Mouse (Mus musculus) lung, postnatal 14 days (tissue): ENCODE measurements around the gene Slc12a5.

Experiments used
- DNase-seq: peaks from one replicate; pipeline ENCODE4 v3.0.0; 2021

The Slc12a5 gene

DNA sequence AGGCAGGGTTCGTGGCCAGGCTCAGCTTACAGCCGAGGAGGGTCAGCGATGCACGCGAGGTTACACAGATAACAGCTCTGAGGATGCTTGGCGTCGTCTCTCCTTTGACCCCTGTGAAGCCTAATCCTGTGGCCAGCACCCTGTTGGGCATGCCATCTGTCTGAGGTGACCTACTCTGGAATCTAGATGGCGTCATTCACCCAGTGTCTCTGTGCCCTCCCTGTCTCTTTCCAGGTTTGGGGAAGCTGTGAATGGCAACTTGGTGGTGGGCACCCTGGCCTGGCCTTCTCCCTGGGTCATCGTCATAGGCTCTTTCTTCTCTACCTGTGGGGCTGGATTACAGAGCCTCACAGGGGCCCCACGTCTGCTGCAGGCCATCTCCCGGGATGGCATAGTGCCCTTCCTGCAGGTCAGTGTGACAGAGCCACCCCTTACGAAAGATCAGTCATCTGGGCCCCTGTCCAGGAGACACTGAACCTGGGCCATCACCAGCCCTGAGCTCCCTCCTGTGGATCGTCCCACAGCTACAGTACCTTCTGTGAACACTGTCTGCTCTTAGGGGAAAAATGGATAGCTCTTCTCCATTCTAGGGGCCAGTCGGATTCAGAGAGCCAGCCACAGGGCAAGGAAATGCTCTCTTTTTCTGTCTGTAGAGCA, 25.9 kb downstream of the Slc12a5 start:
- no peak for DNase-seq

DNA sequence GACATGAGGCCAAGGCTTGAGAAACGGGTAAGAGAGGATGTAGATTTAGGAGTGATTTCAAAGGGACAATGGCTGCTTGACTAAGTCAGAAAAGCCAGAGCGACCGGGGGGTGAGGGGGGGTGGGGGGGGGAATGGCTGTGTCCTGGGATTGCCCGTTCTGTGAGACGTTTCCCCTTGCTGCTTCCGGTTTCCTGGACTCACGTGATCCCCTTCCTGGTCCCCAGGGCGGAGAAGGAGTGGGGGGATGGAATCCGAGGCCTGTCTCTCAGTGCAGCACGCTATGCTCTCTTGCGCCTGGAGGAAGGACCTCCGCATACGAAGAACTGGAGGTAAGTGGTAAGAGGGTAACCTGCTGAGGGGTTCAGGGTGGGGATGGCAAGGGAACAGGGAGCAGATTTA, 28.2 kb downstream of the Slc12a5 start:
- DNase-seq: no peak

DNA sequence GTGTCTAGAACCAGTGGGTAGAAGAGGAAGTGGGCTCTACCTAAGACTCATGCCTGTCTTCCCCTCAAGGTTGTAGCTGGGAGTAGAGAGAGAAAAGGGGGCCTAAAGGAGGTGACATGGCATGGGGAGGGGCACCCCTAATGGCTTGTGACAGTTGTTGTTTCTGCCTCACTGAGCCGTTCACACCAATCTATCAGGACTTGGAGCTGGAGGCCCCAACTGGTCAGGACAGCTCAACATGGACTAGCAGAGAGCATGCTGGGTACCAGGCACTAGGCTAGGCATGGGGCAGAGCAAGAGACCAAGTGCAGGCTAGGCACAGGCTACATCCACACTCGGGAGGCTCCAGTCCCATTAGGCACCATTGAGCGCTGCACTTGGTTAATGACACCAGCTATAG, 30.5 kb downstream of the Slc12a5 start:
- DNase-seq: no peak

DNA sequence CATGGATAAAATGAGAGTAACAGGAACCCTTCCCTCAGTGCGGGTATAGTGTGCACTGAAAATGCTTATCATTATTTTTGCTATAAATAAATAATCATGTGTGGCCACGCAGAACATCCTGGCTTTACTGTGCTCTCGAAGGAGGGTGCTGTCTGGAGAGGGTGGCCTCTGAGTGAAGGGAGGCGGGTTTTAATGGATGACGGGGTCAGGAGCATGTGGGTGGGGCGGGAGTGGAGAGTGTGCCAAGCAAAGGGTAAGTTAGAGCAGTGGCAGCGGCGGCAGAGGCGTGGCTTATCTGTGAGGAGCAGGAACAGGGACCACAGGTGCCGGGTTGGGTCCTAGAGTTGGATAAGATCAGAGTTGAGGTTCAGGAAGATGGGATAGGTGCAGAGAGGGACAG, 31.2 kb downstream of the Slc12a5 start:
- no peak for DNase-seq

DNA sequence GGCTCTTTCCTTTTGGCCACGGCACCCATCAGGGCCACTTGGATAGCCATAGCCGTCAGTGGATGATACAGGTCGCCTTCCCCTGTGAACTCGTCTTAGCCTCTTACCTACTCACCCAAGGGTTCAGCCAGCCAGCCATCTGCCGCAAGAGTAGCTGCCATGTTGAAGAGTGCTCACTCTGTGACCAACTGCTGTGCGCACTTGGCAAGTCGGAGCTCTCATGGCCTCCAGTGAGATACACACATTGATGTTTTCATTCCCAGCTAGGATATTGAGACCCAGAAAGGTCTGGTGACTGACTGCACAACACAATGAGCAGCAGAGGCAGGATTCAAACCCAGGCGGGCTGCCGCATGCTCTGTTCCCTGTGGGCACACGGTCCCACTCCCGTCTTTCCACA, 33.6 kb downstream of the Slc12a5 start:
- no peak for DNase-seq

DNA sequence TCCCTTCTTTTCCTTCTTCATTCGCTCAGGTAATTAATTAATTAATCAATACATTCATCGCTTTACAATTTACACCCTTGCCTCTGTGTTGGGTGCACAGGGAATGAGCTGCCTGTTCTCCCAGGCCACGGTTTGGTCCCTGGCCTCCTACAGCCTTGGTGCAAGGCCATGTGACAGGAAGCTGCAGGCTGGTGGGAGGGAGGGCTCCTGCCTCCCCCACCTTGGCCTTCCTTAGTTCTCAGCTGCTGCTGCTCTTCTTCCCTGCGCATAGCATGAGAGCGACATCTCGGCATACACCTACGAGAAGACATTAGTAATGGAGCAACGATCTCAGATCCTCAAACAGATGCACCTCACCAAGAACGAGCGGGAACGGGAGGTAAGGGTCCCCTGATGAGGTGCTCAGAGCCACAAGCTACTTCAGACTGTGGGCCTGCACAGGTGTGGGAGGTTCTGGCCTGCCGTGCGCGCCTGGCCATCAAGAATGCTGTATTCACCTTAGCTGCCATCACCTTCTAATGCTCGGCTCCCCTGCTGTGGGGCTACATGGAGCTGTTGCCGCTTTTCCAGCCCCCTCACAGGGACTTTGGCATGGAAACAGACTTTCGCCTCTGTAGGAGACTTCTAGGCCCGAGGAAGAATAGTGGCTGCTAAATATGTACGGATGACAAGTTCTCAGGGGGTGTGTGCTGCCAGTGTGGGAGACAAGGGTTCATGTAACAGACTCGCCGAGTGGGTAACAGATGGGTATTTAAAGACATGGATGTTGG, 34.2 kb downstream of the Slc12a5 start:
- no peak for DNase-seq

DNA sequence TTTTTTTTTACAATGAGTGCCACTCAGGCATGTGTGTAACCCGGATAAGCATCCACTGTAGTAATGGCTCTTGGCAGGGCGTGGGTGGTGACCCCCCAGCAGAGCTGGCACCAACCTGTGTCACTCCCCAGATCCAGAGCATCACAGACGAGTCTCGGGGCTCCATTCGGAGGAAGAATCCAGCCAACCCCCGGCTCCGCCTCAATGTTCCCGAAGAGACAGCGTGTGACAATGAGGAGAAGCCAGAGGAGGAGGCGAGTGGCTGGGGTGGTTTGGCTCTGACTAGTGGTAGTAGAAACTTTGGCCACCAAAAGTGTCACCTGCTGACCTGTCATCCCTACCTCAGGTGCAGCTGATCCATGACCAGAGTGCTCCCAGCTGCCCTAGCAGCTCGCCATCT, 35.4 kb downstream of the Slc12a5 start:
- no peak for DNase-seq

DNA sequence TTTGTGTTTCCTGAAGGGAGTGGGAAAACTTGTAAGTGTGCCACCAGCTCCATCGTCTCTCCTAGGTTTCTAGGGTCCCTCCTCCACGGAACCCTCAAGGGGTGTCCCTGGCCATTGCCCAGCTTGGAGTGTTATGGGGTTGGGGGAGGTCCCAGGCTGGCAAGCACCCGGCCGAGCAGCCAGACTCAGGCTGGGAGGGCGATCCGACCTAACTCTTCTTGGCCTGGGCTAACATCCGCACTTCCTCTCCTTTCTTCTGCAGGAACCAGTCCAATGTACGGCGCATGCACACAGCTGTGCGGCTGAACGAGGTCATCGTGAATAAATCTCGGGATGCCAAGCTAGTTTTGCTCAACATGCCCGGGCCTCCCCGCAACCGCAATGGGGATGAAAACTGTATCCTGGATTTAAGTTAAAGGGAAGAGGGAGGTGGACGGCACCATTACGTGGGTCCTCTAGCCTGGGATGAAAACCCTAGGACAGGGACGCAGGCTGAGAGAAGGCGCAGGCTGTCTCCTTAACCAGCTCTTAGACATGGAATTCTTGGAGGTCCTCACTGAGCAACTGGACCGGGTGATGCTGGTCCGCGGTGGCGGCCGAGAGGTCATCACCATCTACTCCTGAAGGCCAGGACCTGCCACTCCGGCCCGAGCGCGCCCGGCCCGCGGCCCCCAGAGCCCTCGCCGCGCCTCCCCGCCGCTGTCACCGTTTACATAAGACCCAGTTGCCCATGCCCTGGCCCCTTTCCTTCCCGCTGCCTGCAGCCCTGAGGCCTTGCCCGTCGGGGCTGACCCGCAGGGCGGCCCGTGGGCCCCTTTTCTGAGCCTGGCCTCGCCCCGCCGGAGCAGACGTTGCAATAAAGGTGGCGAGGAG, 36.5 kb downstream of the Slc12a5 start:
- DNase-seq: peak; percentile 3

DNA sequence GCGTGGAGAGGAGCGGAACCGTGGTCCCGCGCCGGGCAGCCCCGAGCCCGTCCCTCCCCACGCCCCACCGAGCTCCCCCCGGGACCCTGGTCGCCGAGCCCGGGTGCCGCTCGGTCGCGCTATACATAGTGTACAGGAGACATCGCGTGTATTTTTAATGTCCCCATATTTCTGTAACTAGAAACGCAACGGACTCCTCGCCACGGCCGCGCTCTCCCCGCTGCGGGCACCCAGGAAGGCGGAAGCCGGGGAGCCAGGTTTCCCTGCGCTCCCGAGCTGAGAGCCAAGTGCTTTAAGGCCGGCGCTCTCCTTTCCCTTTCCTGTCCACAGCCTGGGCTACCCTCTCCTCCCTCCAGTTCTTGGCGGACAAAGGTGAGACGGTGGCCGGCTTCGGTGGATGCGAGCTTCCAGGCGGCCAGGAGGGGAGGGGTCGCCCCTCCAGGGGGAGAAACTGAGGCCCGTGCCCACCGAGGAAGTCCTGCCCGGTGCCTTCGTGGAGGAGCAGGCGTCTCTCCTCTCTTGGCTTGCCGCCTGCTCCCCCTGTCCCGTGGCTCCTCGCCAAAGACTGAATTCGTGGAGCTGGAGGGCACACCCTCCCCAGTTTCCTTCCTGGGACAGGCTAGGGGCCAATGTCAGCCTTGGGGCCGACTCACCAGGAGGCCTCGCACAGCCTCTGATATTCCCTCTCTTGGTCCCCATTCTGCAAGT, 37.3 kb downstream of the Slc12a5 start:
- peak; percentile 67 for DNase-seq

DNA sequence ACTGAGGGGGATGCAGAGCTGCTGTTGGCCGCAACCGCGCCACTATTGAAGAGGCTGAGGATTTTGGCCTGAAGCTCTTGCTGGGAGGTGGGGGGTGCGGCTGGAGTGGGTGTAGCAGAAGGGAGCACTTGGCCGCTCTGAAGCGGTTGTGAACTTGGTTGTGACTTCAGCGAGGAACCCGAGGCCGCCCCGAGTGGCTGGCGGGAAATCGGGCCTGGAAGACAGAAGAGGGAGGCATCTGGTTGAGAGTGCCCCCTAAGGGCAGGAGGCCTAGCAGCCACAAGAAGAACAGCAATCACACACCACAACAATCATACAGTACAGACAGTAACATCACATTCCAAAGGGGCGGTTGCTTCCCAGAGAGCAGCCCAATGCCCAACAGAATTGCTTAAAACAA, 41.4 kb downstream of the Slc12a5 start:
- DNase-seq: no peak

DNA sequence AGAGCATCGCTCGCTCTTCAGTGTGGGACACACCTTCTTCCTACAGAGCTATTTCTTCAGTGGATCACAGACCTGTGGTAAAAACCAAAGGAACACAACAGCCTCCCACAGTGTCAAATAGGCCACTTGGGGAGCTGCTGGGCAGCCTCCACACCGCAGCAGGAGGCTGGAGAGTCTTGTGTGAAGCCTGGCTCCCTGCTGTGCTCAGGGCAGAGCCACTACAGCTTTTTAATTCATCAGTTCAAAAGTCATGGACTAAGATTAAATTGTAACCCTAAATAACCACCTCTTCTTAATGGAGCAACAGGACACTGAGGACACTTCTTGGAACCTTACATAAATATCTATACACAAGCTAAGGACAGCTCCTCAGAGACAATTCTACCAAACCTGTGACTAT, 42.5 kb downstream of the Slc12a5 start:
- DNase-seq: no peak

DNA sequence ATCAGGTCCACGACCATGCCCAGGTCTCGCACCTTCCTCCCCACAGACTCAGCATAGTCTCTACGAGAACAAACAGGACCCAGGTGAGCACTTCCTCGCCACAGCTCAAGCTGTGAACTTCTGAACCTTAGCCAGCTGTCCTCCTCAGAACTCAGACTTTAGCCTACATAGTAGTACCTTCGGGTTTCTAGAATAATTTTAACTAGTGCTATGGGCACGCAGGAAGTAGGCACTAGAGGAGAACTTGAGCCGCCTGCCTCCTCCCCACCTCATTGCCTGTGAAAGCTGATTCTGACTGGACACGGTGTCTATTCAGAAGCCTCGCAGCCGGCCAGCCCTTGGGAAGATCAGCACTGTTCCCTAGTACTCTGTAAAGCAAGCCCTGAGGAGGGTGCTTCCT, 43.6 kb downstream of the Slc12a5 start:
- DNase-seq: no peak

DNA sequence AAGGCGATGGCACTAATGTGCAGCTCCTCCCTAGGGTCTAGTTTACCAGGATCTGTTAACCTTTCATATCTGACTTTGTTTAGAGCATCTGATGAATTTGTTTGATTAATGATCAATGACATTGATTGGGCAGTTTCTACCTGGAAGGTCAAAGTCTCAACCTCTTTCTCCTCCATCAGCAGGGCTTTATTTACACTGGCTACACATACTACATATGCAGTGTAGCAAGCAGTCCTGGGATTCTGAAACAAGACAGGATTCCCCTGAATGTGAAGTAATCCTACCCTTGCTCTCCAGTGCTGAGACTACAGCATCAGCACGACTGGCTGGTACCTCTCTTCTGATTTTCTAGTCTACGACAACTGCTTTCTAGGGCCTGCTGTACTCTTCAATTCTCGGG, 46.2 kb downstream of the Slc12a5 start:
- DNase-seq: no peak

DNA sequence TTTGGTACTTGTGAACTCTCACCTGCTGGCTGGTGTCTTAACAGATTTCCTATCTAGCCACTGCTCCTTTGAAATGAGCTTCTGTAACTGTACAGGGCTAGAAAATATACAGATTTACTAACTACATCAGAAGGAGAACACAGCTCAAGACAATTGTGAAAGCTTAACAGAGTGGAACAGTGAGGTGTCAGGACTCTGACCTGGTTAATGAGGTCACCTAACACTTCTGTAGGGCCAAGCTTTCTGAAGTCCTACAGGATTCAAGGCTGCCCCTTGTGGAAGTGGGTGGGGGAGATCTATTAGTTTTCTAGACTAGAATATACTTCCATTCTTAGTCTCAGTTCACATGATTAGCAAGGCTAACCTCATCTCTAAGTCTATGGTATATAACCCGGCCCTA, 47.4 kb downstream of the Slc12a5 start:
- no peak for DNase-seq

DNA sequence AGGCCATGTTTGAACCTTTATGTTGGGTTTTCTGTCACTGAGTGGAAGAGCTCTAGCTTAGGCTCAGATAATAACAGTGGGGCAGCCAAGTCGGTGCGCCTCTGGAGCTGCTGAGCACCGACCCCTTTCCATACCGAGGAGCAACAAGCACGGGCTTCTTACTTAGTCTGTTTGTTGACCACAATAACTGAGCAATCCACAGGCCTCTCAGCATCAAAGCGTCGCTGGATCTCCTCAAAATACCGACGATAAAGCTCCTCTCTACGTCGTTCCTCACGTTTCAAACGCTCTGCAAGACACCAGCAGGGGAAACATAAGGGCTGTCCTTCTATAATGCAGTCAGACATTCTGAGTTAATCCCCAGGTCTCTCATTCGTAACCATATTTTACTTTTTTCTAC, 48.6 kb downstream of the Slc12a5 start:
- no peak for DNase-seq

DNA sequence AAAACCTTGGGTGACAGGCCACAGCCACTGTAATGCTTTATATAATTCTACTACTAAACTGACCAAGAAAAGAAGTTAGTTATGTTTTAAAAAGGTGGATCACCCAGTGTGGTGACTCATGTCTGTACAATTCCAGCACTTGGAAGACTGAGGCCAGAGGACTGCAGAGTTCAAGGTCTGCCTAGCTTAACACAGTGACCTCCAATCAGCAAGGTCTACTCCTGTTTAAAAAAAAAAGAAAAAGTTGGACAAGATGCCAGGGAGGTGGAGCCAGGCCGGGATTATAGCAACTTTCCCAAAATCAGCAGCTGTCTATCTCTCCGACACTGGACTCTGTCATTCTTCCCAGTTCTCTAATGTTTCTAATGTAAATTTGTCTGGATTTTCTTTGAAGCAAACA, 49.0 kb downstream of the Slc12a5 start:
- DNase-seq: no peak

DNA sequence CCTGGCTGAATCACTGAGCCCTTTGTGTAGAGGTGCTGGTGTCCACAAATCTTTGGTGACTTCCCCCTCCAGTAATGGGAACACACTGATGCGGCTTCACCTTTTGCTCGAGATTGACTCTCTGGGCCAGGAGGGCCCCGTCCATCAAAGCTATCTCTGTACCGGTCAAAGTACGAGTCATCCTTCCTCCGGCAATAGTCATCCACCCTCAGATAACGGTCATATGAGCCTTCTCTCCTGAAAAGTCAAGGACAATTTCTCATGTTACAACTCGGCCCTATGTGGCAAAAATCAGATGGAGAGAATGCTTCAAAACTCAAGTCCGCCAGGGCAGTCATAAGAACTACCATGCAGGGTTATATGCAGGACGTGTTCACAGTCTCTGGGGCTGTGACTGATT, 49.7 kb downstream of the Slc12a5 start:
- no peak for DNase-seq

DNA sequence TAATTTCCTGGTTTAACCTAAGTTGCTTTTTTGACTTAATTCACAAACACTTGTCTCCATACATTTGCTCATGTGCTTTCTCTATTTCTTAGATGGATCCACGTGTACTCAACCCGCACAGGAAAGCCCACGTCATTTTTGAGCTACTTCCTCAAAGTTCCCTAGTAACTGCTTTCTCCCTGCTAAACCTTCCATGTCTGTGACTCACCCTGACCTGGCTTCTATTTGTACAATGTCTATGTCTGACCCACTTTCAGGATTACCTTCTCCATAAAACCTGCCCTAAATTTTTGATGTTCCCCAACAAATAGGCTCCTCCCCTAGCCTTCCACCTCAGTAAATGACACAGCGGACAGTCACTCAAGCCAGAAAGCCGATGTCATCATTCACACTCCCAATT, 54.3 kb downstream of the Slc12a5 start:
- no peak for DNase-seq

DNA sequence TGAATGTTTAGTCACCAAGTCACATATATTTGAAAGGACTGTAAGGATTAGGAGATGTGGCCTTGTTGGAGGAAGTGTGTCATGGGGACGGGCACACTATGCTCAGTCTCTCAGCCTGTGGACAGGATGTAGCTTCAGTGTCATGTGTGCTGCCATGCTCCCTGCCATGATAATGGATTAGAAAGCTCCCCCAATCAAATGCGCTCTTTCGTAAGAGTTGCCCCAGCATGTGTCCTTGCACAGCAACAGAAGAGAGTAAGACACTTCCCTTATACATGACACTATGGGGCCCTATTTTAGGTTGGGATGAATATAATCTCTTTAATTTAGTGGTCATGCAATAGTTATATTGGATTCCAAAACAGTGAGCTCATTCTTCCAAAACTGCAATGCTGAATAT, 59.9 kb downstream of the Slc12a5 start:
- DNase-seq: no peak

DNA sequence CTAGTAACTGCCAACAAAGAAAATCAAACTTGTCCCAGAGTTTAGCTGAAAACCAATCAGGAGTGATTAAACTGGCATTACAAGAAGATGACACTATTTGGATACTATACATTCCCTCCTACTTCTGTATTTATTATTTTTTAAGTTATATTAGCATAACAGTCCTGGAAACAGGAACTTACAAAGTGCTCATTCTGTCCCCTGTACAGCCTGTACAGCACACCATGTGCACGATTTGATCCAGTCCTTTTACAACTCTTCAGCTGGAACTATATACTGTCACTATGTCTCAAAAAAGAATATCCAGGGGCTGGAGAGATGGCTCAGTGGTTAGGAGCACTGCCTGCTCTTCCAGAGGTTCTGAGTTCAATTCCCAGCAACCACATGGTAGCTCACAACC, 66.6 kb downstream of the Slc12a5 start:
- no peak for DNase-seq

DNA sequence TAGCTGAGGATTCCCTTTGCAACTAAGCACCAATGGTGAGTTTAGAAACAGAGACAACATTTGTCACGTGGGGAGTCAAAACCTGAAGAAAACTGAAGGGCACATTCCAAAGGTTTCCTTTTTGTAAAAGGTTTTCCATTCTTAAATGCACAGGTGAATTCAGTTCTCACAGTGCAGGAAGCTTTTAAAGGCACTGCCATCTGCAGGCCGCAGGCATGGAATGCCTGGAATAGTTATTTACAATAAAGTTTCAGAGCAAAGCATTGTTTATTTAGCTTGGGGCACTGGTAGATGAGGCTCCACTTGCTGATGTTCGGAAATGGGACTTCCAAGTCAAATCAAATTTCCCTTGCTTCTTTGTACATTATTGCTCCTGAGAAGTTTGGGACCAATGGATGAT, 71.9 kb downstream of the Slc12a5 start:
- no peak for DNase-seq

DNA sequence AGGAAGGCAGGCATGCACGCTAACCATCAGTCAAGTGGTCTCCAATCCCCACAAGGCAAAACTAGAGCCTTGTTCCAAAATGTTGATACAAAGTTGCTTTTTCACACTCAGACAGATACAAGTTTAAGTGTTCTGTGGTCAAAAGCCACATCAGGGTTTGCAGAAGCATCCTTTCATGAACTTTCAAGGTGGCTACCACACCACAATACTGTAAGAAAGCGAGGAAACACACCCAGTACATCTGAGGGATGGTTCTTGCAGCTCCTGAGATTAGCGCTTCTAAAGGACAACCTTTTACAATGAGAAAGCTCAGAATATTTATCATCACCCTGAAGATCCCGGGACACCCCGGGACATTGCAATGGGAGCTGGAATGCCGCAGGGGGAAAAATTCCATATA, 72.7 kb downstream of the Slc12a5 start:
- DNase-seq: no peak
